18 mouse cellular contexts compared by ENCODE assay signal in the genomic region with DNA sequence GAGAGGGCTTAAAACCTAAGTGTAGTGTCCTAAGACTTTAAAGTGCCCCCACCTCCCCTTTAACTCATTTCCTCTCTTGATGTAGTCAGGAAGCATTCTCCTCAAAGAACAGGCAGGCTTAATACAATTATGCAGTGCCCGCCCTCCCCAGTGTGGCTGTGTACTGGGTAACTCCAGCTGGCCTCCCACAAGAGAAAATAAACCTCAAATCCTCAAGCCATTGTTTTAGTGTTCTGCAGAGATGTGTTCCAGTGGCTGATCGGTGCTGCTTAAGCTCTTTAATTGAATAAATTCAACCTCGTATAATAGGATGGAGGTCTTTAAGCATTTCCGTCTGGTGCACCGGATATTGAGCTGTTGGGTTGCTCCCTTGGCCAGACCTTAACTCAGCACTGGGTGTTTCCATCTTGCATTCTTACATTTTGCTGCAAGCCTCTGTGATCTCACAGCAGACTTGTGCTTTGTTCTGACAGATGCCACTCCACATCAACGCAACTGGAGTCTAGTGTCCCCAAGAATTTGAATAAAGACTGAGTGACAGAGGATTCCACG. TPM values are rescaled to one million over a fixed set of nuclear protein-coding genes. Genes with fewer than 3 reads are reported as not detected.
DNase-seq lines count a peak whose midpoint lies in the region; ATAC-seq and TF ChIP-seq lines count a peak whose summit lies in the region.
"Had no signal": no experiment of that assay in that cellular context is flagged by ENCODE, and none has a peak within 500 bp of the region (broad histone marks: within the 10 kb centered on the region; RNA-seq: fewer than 3 reads in every experiment).

No protein-coding gene starts in this region.

- H3K4me2 ChIP-seq in midbrain, embryonic 15.5 days, result no peak overlapping the region
- 0 out of 2 replicates have a peak overlapping the region, but pooled peaks have one; percentile 14 for H3K4me2 ChIP-seq in forebrain, embryonic 14.5 days (ENCODE audit: low read length)
- H3K4me2 ChIP-seq: intestine, embryonic 15.5 days; liver, embryonic 13.5 days had no signal

- H3K27me3 ChIP-seq in midbrain, embryonic 10.5 days (ENCODE audit: low read depth, poor library complexity, severe bottlenecking), result 0 out of 2 replicates have a peak, but pooled peaks cover 4% of the 10 kb centered on the region
- H3K27me3 ChIP-seq in midbrain, embryonic 15.5 days (replicated peaks), result 0 out of 2 replicates have a peak, but pooled peaks cover 7% of the 10 kb centered on the region
- no peaks in the 10 kb centered on the region; the same call in 1 of the 2 replicates for H3K27me3 ChIP-seq in embryonic facial prominence, embryonic 10.5 days (replicated peaks; ENCODE audit: low read depth, poor library complexity, severe bottlenecking)
- no peaks in the 10 kb centered on the region for H3K27me3 ChIP-seq in forebrain, embryonic 14.5 days (replicated peaks; ENCODE audit: control insufficient read depth, insufficient read depth, low read length)
- H3K27me3 ChIP-seq: intestine, embryonic 15.5 days; liver, embryonic 13.5 days had no signal

- DNase-seq in midbrain, embryonic 10.5 days (ENCODE audit: low spot score), result no peak
- DNase-seq in embryonic facial prominence, embryonic 10.5 days (ENCODE audit: low spot score), result peak; percentile 20
- DNase-seq in forebrain, embryonic 14.5 days (ENCODE audit: low spot score), result peak; percentile 43
- DNase-seq in left cerebral cortex, postnatal 14 days (ENCODE audit: low spot score in 2 of 2), result no peak
- DNase-seq: adrenal gland, postnatal 36 days; cerebellum, postnatal 10 days; kidney, postnatal 14 days; layer of hippocampus, adult 9-11 months; liver, embryonic 13.5 days; lung, postnatal 36 days; spleen, adult 18-20 months had no signal

- no peak for TF ChIP-seq POLR2A in olfactory bulb, adult 2 months (IDR thresholded peaks at IDR 0.05; ENCODE audit: insufficient read depth, low read depth, low read length)

- peaks cover 51% of the 10 kb centered on the region for H3K4me1 ChIP-seq in midbrain, embryonic 10.5 days
- H3K4me1 ChIP-seq in midbrain, embryonic 15.5 days, result peaks cover 12% of the 10 kb centered on the region
- peaks cover 18% of the 10 kb centered on the region for H3K4me1 ChIP-seq in embryonic facial prominence, embryonic 10.5 days
- H3K4me1 ChIP-seq in forebrain, embryonic 14.5 days (ENCODE audit: control insufficient read depth, insufficient read depth, low read length), result peaks cover 16% of the 10 kb centered on the region
- H3K4me1 ChIP-seq in olfactory bulb, adult 2 months (ENCODE audit: control insufficient read depth, insufficient read depth, low read length), result no peaks in the 10 kb centered on the region
- H3K4me1 ChIP-seq: intestine, embryonic 15.5 days; liver, embryonic 13.5 days had no signal

- no peaks in the 10 kb centered on the region for H3K36me3 ChIP-seq in midbrain, embryonic 10.5 days
- H3K36me3 ChIP-seq in midbrain, embryonic 15.5 days (replicated peaks), result no peaks in the 10 kb centered on the region
- H3K36me3 ChIP-seq in embryonic facial prominence, embryonic 10.5 days (replicated peaks), result no peaks in the 10 kb centered on the region
- H3K36me3 ChIP-seq in forebrain, embryonic 14.5 days (ENCODE audit: control insufficient read depth, insufficient read depth, low read length), result no peaks in the 10 kb centered on the region
- H3K36me3 ChIP-seq: G1E; intestine, embryonic 15.5 days; liver, embryonic 13.5 days had no signal

- intact Hi-C loops in left cerebral cortex, postnatal 14 days (cut with DNase I), result no loop called here

- 13% methylated on average over 7 of the region's 7 CpGs for WGBS in midbrain, embryonic 10.5 days
- WGBS in midbrain, embryonic 15.5 days, result 14% methylated on average over 7 of the region's 7 CpGs
- 42% methylated on average over 7 of the region's 7 CpGs for WGBS in embryonic facial prominence, embryonic 10.5 days
- WGBS in forebrain, embryonic 14.5 days, result 12% methylated on average over 7 of the region's 7 CpGs
- 45% methylated on average over 7 of the region's 7 CpGs for WGBS in olfactory bulb, adult 2 months

- no peak overlapping the region for H3K9ac ChIP-seq in midbrain, embryonic 15.5 days
- H3K9ac ChIP-seq in forebrain, embryonic 14.5 days (ENCODE audit: low read length), result no peak overlapping the region
- H3K9ac ChIP-seq: intestine, embryonic 15.5 days; liver, embryonic 13.5 days had no signal

- peaks cover 6% of the 10 kb centered on the region for H3K9me3 ChIP-seq in midbrain, embryonic 10.5 days (replicated peaks)
- H3K9me3 ChIP-seq in midbrain, embryonic 15.5 days, result no peaks in the 10 kb centered on the region
- no peaks in the 10 kb centered on the region for H3K9me3 ChIP-seq in embryonic facial prominence, embryonic 10.5 days
- H3K9me3 ChIP-seq in forebrain, embryonic 14.5 days (replicated peaks; ENCODE audit: control insufficient read depth, low read length), result no peaks in the 10 kb centered on the region
- H3K9me3 ChIP-seq: G1E; intestine, embryonic 15.5 days; liver, embryonic 13.5 days had no signal

- no peak for TF ChIP-seq CTCF in olfactory bulb, adult 2 months (IDR thresholded peaks at IDR 0.05; ENCODE audit: insufficient read depth, low read depth, low read length)

- H3K27ac ChIP-seq in midbrain, embryonic 10.5 days (replicated peaks), result peak overlapping the region; percentile 74
- H3K27ac ChIP-seq in midbrain, embryonic 15.5 days, result no peak overlapping the region
- H3K27ac ChIP-seq in embryonic facial prominence, embryonic 10.5 days (replicated peaks), result 0 out of 2 replicates have a peak overlapping the region, but pooled peaks have one; percentile 44
- no peak overlapping the region; the same call in 1 of the 2 replicates for H3K27ac ChIP-seq in forebrain, embryonic 14.5 days (ENCODE audit: low read depth, low read length)
- 0 out of 2 replicates have a peak overlapping the region, but pooled peaks have one; percentile 29 for H3K27ac ChIP-seq in olfactory bulb, adult 2 months (ENCODE audit: insufficient read depth, low read depth, low read length)
- H3K27ac ChIP-seq: intestine, embryonic 15.5 days; liver, embryonic 13.5 days had no signal

- no peak; the same call in 1 of the 2 replicates for ATAC-seq in midbrain, embryonic 15.5 days (replicated peaks)
- peak; percentile 52; the same call in 1 of the 2 replicates for ATAC-seq in forebrain, embryonic 14.5 days
- ATAC-seq in megakaryocyte progenitor cell, adult 5-6 weeks (replicated peaks; ENCODE audit: poor library complexity), result no peak
- ATAC-seq in megakaryocyte, adult 5-6 weeks (ENCODE audit: poor library complexity, severe bottlenecking), result no peak
- ATAC-seq: intestine, embryonic 15.5 days had no signal

- peak overlapping the region; percentile 21; the same call in 1 of the 2 replicates for H3K4me3 ChIP-seq in midbrain, embryonic 10.5 days
- H3K4me3 ChIP-seq in midbrain, embryonic 15.5 days, result no peak overlapping the region
- H3K4me3 ChIP-seq in embryonic facial prominence, embryonic 10.5 days, result no peak overlapping the region
- no peak overlapping the region for H3K4me3 ChIP-seq in forebrain, embryonic 14.5 days (ENCODE audit: low read depth, low read length)
- H3K4me3 ChIP-seq in olfactory bulb, adult 2 months (ENCODE audit: insufficient read depth, low read depth, low read length), result no peak overlapping the region
- H3K4me3 ChIP-seq: intestine, embryonic 15.5 days; liver, embryonic 13.5 days had no signal

RNA-seq across cellular contexts. Expression of a gene that starts 12.1 kb away (rescaled TPM):
- 65.1 and 66.1 TPM in 2 replicates for polyA plus RNA-seq in midbrain, embryonic 10.5 days (2016; fragmentation: Nextera tagmentation; extraction: Ambion mirVana)
- polyA plus RNA-seq in midbrain, embryonic 15.5 days (2015; fragmentation: Nextera tagmentation; extraction: Ambion mirVana), result 32.2 and 37.9 TPM in 2 replicates
- 7.2 and 11.4 TPM in 2 replicates for polyA plus RNA-seq in embryonic facial prominence, embryonic 10.5 days (2016; fragmentation: Nextera tagmentation; extraction: Ambion mirVana)
- 20.7 and 25.3 TPM in 2 replicates for polyA plus RNA-seq in forebrain, embryonic 14.5 days (2014; fragmentation: Nextera tagmentation; extraction: Ambion mirVana)
- not detected in 2 replicates for polyA plus RNA-seq in olfactory bulb, adult 2 months (2012; ENCODE audit: insufficient read depth, insufficient read length, low replicate concordance, missing spikeins)
- total RNA-seq in megakaryocyte progenitor cell, adult 5-6 weeks (2015), result not detected in 2 replicates
- total RNA-seq in megakaryocyte progenitor cell, adult 5-6 weeks (2017), result not detected in 2 replicates
- 10 to 100 TPM; 19.4 to 23.0 TPM for total RNA-seq in left cerebral cortex, postnatal 14 days (2021)
- not detected in 2 replicates for total RNA-seq in megakaryocyte, adult 5-6 weeks (2015)
- not detected in 2 replicates for total RNA-seq in megakaryocyte, adult 5-6 weeks (2017)
- total RNA-seq: granulocyte monocyte progenitor cell, adult 5-6 weeks had no signal
- polyA plus RNA-seq: G1E had no signal

Comparison
In these comparisons a context has a peak if more than half of its experiments do, and no peak if none do; other contexts are left out.
1. H3K27ac ChIP-seq: peak in midbrain, embryonic 10.5 days (single experiment), embryonic facial prominence, embryonic 10.5 days (single experiment) and olfactory bulb, adult 2 months (single experiment); none in midbrain, embryonic 15.5 days (single experiment) and forebrain, embryonic 14.5 days (single experiment).
2. DNase-seq: peak in embryonic facial prominence, embryonic 10.5 days (single experiment) and forebrain, embryonic 14.5 days (single experiment); none in midbrain, embryonic 10.5 days (single experiment) and left cerebral cortex, postnatal 14 days (0 of 2).